Mouse (Mus musculus) liver, embryonic 12.5 days (tissue): ENCODE data around the gene Rac2. TPM values are rescaled to one million over a fixed set of nuclear protein-coding genes. Genes with fewer than 3 reads are reported as not detected.

Experiments
- ATAC-seq: fragments of 200-750 bp; cut with Nextera tagmentation; 2 replicates; pipeline ENCODE4 v1.8.0; 2017; ENCODE audit warnings: moderate number of reproducible peaks, mild to moderate bottlenecking, moderate library complexity
- H3K27ac ChIP-seq: fragments of 300-500 bp; sonication (generic); 2 replicates; pipeline ENCODE4 v1.5.1; 2016; ENCODE audit warnings: mild to moderate bottlenecking
- H3K27me3 ChIP-seq: fragments of 300-500 bp; sonication (generic); replicated peaks from 2 replicates; pipeline ENCODE4 v1.6.1; 2016; ENCODE audit warnings: mild to moderate bottlenecking, moderate library complexity
- H3K36me3 ChIP-seq: fragments of 300-500 bp; sonication (generic); 2 replicates; pipeline ENCODE4 v1.6.1; 2016; ENCODE audit warnings: mild to moderate bottlenecking, moderate library complexity
- H3K4me1 ChIP-seq: fragments of 300-500 bp; sonication (generic); 2 replicates; pipeline ENCODE4 v1.6.1; 2016
- H3K4me2 ChIP-seq: fragments of 300-500 bp; sonication (generic); 2 replicates; pipeline ENCODE4 v1.6.1; 2016; ENCODE audit warnings: mild to moderate bottlenecking, moderate library complexity
- H3K4me3 ChIP-seq: fragments of 300-500 bp; sonication (generic); 2 replicates; pipeline ENCODE4 v1.5.1; 2016; ENCODE audit warnings: mild to moderate bottlenecking, moderate library complexity
- H3K9ac ChIP-seq: fragments of 300-500 bp; sonication (generic); 2 replicates; pipeline ENCODE4 v1.6.1; 2016; ENCODE audit warnings: mild to moderate bottlenecking, moderate library complexity
- H3K9me3 ChIP-seq: fragments of 300-500 bp; sonication (generic); replicated peaks from 2 replicates; pipeline ENCODE4 v1.6.1; 2016; ENCODE audit warnings: mild to moderate bottlenecking, moderate library complexity
- WGBS: fragments of 180-500 bp; shearing (Covaris S2); methylation state at CpG from one replicate; pipeline ENCODE4 v1.1.7; 2016; ENCODE audit not compliant: insufficient replicate concordance; 5-methylcytosine and 5-hydroxymethylcytosine counted together
- polyA plus RNA-seq: library from polyadenylated mRNA; unstranded; fragments of >200 nt; fragmentation: Nextera tagmentation; extraction: Ambion mirVana; gene quantifications from 2 replicates; pipeline ENCODE4 v1.2.1, GENCODE M21; 2016

The Rac2 gene
- polyA plus RNA-seq, result 87.7 and 90.9 TPM in 2 replicates

DNA sequence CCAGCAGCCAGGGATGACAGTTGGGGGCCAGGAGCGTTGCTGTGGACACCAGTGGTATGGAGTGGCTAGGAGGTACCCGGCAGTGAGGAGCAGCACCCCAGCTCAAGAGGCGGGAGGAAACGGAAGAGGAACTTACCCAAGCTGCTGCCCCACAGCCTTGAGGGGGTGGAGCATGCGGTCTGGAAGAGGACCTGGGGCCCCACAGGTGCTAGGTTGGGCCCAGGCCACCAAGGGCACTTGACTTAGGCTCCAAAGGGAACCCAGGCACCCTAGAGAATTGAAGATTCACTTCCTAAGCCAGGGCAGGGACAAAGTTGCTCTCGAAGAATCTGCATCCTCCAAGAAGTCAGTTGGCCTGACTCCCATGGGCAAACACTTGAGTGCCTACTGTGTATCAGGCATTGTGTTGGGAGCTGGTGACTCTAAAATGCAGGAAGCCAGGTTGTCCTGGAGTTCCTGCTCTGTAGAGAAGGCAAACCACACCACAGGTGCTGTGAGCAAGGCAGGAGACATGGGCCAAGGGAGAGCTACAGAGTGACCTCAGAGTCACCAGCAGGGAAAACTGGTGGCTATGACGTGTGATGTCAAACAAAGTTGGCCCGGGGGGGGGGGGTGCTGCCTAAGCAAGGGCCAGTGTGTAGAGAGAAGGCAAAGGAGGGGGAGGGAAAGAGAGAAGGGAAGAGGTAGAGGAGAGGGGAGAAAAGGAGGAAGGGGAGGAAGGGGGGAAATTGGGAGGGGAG, at the start of gene Rac2:
Gene Rac2, minus strand, starts transcription at position 126 of the 740 bp plus-strand sequence.
- H3K4me3 ChIP-seq, result peak within 1 kb of the TSS; percentile 57
- WGBS, result 14% methylated on average over 8 of the region's 8 CpGs
- peak within 1 kb of the TSS; percentile 74 for H3K4me2 ChIP-seq
- H3K9ac ChIP-seq, result peak within 1 kb of the TSS; percentile 71
- no peaks in the 10 kb centered on the region for H3K9me3 ChIP-seq
- H3K36me3 ChIP-seq, result peaks cover 31% of the 10 kb centered on the region
- peak within 1 kb of the TSS; percentile 96 for H3K27ac ChIP-seq
- H3K27me3 ChIP-seq, result no peaks in the 10 kb centered on the region
- ATAC-seq, result peak; percentile 56
- H3K4me1 ChIP-seq, result peaks cover 62% of the 10 kb centered on the region

DNA sequence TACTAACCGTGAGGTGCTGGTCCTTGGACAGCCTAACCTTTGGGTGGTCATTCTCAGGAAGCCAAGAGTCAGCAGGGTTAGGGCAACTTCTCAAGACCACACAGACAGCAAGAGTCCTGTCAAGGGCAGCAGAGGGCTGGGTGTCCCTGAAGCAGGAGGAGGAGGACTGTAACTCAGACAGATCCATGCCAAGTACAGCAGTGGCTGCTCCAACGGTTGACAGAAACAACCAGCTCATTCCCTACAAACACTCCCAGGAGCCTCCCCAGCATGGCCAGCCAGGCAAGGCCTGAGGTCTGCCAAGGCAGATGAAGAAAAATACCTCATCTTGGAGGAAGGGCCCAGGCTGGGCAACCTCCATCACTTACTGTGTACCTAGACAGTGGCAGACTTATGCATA, 44.4 kb upstream of the Rac2 start:
- H3K4me1 ChIP-seq, result no peaks in the 10 kb centered on the region
- WGBS, result 56% methylated on average over 2 of the region's 2 CpGs
- no peaks in the 10 kb centered on the region for H3K36me3 ChIP-seq
- H3K27me3 ChIP-seq, result no peaks in the 10 kb centered on the region
- H3K27ac ChIP-seq, result no peak overlapping the region
- H3K4me3 ChIP-seq, result no peak overlapping the region
- H3K4me2 ChIP-seq, result no peak overlapping the region
- no peak for ATAC-seq
- H3K9me3 ChIP-seq, result no peaks in the 10 kb centered on the region
- no peak overlapping the region for H3K9ac ChIP-seq

DNA sequence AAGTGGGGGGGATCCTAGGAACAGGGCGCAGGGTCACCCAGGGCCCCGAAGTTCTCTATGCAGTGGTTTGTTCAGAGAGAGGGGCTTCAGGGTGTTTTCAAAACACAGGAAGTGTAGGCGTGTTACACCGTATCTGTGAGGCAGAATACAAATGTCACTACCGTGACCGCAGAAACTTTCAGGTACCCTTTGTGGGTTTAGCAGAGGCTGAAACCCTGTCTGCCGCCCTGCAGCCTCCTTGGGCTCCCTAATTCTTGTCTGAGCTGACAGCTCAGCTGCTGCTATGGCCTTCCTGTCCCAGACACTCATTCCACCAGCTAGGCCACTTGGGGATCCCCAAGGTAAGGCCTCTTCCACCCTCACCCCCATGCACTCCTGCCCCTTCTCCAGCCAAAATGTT, 42.0 kb upstream of the Rac2 start:
- no peak for ATAC-seq
- H3K4me2 ChIP-seq, result no peak overlapping the region
- H3K27me3 ChIP-seq, result no peaks in the 10 kb centered on the region
- no peaks in the 10 kb centered on the region for H3K9me3 ChIP-seq
- no peaks in the 10 kb centered on the region for H3K4me1 ChIP-seq
- no peak overlapping the region for H3K9ac ChIP-seq
- H3K4me3 ChIP-seq, result no peak overlapping the region
- H3K27ac ChIP-seq, result no peak overlapping the region
- no peaks in the 10 kb centered on the region for H3K36me3 ChIP-seq
- whole genome bisulfite sequencing, result 64% methylated on average over 7 of the region's 7 CpGs

DNA sequence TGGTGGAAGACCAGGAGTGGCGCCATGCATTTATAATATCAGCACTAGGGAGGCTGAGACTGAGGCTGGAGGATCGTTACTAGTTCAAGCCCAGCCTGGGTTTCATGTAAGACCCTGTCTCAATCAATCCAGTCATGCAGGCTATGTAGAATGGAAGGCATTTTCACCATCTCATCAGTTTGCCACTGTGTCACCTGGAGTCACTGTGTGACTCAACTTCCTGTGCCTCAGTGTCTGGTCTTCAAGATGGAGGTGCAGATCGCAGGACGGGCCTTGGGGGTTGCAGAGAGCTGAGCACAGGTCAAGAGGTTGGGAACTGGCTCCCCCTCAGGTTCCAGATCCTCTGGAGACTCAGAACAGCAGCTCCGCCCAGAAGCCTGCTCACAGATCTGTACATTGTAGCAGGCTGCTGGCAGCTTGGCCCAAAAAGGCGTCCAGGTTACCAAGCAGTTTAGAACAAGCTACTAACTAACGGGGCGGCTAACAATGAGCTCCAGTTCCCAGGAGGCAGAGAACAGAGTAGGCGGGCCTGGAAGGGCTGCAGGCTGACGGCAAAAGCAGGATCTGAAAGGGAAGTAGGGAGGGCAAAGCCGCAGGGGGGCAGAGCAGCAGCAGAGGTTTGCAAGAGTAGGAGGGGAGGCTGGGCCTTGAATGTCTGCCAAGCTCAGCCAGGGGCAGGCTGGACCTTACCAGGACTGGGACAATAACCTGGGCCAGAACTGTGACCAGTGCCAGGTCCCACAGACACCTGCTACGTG, 38.3 kb upstream of the Rac2 start:
- no peak overlapping the region for H3K4me2 ChIP-seq
- ATAC-seq, result no peak
- no peaks in the 10 kb centered on the region for H3K9me3 ChIP-seq
- H3K4me3 ChIP-seq, result no peak overlapping the region
- 62% methylated on average over 12 of the region's 12 CpGs for WGBS
- no peaks in the 10 kb centered on the region for H3K36me3 ChIP-seq
- no peaks in the 10 kb centered on the region for H3K27me3 ChIP-seq
- peaks cover 5% of the 10 kb centered on the region; the same call in 1 of the 2 replicates for H3K4me1 ChIP-seq
- H3K9ac ChIP-seq, result no peak overlapping the region
- no peak overlapping the region for H3K27ac ChIP-seq

DNA sequence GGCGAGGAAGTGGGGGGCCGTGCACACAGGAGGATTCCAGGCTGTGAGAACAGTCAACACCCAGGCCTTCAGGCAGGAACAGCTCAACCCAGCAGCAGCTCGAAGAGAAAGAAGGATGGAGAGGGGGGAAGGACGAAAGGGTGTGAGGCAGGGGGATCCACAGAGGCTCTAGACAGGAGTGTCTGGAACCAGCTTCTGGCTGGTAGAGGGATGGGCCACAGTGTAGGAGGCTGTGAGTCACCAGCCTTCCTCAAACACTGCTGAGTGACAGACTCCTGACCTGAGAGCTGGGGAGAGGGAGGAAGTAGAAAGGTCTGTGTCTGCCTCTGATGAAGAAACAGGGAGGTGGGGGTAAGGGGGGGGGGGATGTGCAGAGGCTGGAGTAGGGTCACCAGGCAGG, 34.9 kb upstream of the Rac2 start:
- no peak overlapping the region for H3K4me2 ChIP-seq
- no peak overlapping the region for H3K9ac ChIP-seq
- H3K4me3 ChIP-seq, result no peak overlapping the region
- no peaks in the 10 kb centered on the region; the same call in 1 of the 2 replicates for H3K36me3 ChIP-seq
- H3K27me3 ChIP-seq, result no peaks in the 10 kb centered on the region
- no peak overlapping the region for H3K27ac ChIP-seq
- no peaks in the 10 kb centered on the region for H3K9me3 ChIP-seq
- peak; percentile 27; the same call in 1 of the 2 replicates for ATAC-seq
- WGBS, result 45% methylated on average over 4 of the region's 4 CpGs
- H3K4me1 ChIP-seq, result peaks cover 13% of the 10 kb centered on the region; the same call in 1 of the 2 replicates

DNA sequence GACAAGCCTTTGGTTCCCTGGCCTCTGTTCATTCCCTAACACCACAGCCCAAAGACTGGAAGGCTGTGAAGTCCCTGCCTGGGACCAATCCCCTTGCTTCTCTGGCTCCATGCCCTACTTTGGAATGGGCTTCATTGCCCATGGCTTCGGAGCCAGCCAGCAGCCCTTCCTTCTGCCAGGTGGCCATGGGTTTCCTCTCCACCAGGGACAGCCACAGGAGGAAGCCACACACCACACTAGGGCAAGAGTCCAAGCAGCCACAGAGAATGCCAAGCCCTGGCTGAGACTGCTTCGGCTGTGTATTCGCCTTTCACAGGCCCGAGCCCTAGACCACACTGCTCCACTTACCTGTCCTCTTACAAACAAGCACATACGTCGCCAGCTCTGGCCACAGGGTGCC, 33.5 kb upstream of the Rac2 start:
- Histone ChIP-seq H3K9me3 (no peaks in the 10 kb centered on the region), H3K27me3 (no peaks in the 10 kb centered on the region), H3K4me2 (no peak overlapping the region), H3K36me3 (no peaks in the 10 kb centered on the region; the same call in 1 of the 2 replicates), H3K9ac (no peak overlapping the region), H3K4me1 (peaks cover 13% of the 10 kb centered on the region; the same call in 1 of the 2 replicates), H3K27ac (no peak overlapping the region), H3K4me3 (no peak overlapping the region)
- 73% methylated on average over 6 of the region's 6 CpGs for WGBS
- no peak for ATAC-seq

DNA sequence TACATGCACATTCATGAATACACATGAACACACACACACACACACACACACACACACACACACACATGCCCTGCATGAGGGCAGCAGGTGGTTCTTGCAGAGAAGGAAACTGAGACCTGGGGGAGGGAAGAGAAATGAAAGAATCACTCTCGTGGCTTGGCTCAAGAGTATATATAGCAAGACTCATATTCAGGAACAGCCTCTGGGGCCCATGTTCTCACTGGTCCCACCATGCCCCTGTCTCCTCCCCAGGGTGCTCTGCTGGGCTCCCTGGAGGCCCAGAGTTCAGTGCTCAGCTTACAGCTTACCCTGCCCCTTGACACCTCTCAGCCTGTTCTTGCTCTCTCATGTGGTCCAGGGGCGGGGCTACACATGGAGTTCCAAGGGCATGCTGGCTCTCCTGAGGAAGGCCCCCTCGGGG, 32.8 kb upstream of the Rac2 start:
- no peak overlapping the region for H3K27ac ChIP-seq
- no peak overlapping the region for H3K4me2 ChIP-seq
- H3K9ac ChIP-seq, result no peak overlapping the region
- no peaks in the 10 kb centered on the region; the same call in 1 of the 2 replicates for H3K36me3 ChIP-seq
- no peaks in the 10 kb centered on the region for H3K9me3 ChIP-seq
- no peaks in the 10 kb centered on the region for H3K27me3 ChIP-seq
- no peak for ATAC-seq
- 45% methylated on average over 3 of the region's 3 CpGs for WGBS
- no peak overlapping the region for H3K4me3 ChIP-seq
- peaks cover 13% of the 10 kb centered on the region; the same call in 1 of the 2 replicates for H3K4me1 ChIP-seq

DNA sequence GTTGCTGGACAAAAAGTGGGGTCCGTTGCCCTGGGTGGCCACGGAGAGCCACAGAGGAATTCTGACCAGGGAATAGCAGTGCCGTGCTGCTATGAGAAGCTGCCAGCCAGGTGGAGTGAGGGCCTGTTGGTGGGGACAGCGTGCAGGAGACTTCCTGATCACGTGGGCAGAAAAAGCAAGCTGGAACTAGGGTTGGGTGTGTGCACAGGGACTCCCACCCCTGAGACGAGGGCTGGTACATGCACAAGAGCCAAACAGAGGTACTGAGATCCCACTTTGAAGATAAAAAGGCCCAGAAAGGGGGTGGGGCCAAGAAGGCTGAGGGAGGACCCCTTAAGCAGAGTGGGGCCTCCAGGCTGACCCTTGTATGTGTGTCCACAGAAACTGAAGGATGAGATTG, 31.7 kb upstream of the Rac2 start:
- Histone ChIP-seq H3K36me3 (no peaks in the 10 kb centered on the region; the same call in 1 of the 2 replicates), H3K9ac (no peak overlapping the region), H3K4me2 (no peak overlapping the region), H3K9me3 (no peaks in the 10 kb centered on the region), H3K4me1 (peaks cover 13% of the 10 kb centered on the region; the same call in 1 of the 2 replicates), H3K27ac (no peak overlapping the region), H3K27me3 (no peaks in the 10 kb centered on the region), H3K4me3 (no peak overlapping the region)
- ATAC-seq, result no peak
- 48% methylated on average over 6 of the region's 6 CpGs for WGBS

DNA sequence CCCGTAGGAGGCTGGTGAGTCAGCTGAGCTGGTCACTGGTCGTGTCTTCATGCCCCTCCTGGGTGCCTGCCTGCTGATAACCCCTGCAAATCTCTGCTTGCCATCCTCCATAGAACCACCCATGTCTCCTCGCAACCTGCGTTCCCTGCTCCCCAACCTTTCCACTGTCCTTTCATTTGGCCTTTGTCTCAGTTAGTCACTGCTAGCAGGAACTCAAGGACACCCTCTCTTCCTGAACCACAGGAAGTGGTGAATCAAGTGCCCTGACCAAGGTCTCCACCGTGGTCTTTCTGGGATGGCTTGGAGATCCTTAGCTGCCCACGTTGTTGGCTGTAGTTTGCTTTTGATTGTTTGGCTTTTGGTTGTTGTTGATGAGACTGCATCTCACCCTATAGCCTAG, 28.6 kb upstream of the Rac2 start:
- H3K27me3 ChIP-seq, result no peaks in the 10 kb centered on the region
- H3K9me3 ChIP-seq, result no peaks in the 10 kb centered on the region
- peaks cover 21% of the 10 kb centered on the region; the same call in 1 of the 2 replicates for H3K4me1 ChIP-seq
- H3K36me3 ChIP-seq, result no peaks in the 10 kb centered on the region; the same call in 1 of the 2 replicates
- no peak for ATAC-seq
- H3K27ac ChIP-seq, result no peak overlapping the region
- WGBS, result 35% methylated on average over 6 of the region's 6 CpGs
- no peak overlapping the region for H3K4me2 ChIP-seq
- no peak overlapping the region for H3K9ac ChIP-seq
- no peak overlapping the region for H3K4me3 ChIP-seq

DNA sequence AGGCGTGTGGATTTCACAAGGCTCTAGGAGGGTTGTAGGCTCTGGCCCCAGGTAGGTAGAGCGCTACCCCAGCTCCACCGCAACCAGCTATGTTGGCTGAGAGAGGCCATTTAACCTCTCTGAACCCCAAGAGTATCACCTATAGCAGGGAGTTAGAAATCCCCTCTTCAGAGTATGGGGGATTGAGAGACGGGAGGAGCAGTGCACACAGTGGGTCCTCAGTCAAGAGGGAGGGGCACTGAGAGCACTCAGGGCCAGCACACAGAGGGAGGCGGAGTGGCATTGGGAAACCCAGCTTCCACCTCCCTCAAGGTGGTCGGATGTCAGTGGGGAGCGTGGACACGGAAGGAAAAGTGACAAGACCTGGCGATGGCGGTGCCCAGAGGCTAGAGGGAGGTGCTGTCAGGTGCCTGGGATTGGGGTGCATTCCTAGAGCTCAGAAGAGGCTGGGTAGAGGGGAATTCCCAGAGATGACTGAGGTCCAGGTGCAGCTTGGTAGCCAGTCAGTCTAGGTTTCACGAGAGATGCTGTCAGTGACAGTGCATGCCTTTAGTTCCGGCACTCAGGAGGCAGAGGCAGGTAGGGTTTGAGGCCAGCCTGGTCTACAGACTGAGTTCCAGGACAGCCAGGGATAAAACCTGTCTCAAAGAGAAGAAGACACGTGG, 27.1 kb upstream of the Rac2 start:
- H3K4me3 ChIP-seq, result no peak overlapping the region
- ATAC-seq, result no peak
- H3K4me1 ChIP-seq, result peaks cover 21% of the 10 kb centered on the region; the same call in 1 of the 2 replicates
- H3K27me3 ChIP-seq, result no peaks in the 10 kb centered on the region
- no peak overlapping the region for H3K9ac ChIP-seq
- H3K4me2 ChIP-seq, result peak overlapping the region; percentile 29; the same call in 1 of the 2 replicates
- no peaks in the 10 kb centered on the region for H3K9me3 ChIP-seq
- no peaks in the 10 kb centered on the region; the same call in 1 of the 2 replicates for H3K36me3 ChIP-seq
- WGBS, result 72% methylated on average over 13 of the region's 13 CpGs
- no peak overlapping the region for H3K27ac ChIP-seq

DNA sequence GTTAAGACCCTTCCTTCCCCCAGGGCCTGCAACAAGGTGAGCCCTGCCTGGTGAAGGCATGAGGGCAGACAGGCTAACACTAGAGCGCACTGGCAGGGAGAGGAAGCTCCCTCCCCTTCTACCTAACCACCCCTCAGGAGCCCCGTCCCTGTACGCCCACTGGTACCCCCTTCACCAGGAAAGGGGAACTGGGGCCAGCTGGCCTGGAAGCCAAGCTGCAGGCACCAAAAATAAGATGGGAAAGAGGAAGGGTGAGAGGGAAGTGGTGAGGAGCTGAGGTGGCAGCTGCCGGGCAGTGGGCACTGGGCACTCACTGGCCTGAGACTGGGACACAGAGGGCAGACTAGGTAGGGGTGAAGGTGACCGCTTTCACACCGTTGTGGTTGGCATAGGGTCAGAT, 26.5 kb upstream of the Rac2 start:
- Histone ChIP-seq H3K36me3 (no peaks in the 10 kb centered on the region; the same call in 1 of the 2 replicates), H3K27ac (no peak overlapping the region), H3K4me1 (peaks cover 17% of the 10 kb centered on the region; the same call in 1 of the 2 replicates), H3K27me3 (no peaks in the 10 kb centered on the region), H3K4me2 (peak overlapping the region; percentile 29), H3K9me3 (no peaks in the 10 kb centered on the region), H3K9ac (no peak overlapping the region), H3K4me3 (no peak overlapping the region)
- no peak for ATAC-seq
- WGBS, result 60% methylated on average over 6 of the region's 6 CpGs
